ENCODE assay signal across 26 mouse cellular contexts in the genomic region with DNA sequence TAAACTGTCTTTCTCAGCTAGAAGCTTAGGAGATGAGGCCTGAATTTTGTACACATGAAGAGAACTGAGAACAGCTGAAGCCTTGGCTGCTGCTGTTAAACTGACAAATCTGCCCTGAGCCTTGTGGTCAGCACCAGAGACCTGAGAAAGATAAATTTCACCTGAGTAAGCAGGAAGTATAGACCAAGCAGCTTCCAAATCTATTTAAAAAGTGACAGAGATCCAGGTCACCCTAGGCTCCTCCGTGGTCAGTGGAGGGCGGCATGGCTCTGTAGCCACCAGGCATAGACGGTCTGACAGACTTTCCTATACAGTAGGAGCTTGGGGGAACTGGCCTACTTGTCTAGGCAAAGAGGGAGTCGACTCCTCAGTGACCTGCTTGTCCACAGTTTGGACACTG. TPM values are rescaled to one million over a fixed set of nuclear protein-coding genes. Genes with fewer than 3 reads are reported as not detected.
"Had no signal": no experiment of that assay in that cellular context is flagged by ENCODE, and none has a peak within 500 bp of the region (broad histone marks: within the 10 kb centered on the region; RNA-seq: fewer than 3 reads in every experiment).

No protein-coding gene starts in this region.

- DNase-seq: lung, adult 18-20 months; lung, postnatal 14 days; lung, postnatal 36 days; right cerebral cortex, postnatal 14 days; spleen, adult 18-20 months; thymus, adult 2 months; thymus, postnatal 25 days; thymus, postnatal 4 days had no signal

- H3K27me3 ChIP-seq: lung, embryonic 15.5 days; megakaryocyte, embryonic 14.5 days; midbrain, embryonic 13.5 days; midbrain, embryonic 15.5 days; neural tube, embryonic 12.5 days had no signal

- ATAC-seq: lung, postnatal 0 days; midbrain, embryonic 13.5 days; midbrain, embryonic 15.5 days had no signal

- H3K4me3 ChIP-seq: lung, embryonic 15.5 days; megakaryocyte, embryonic 14.5 days; midbrain, embryonic 13.5 days; midbrain, embryonic 15.5 days; neural tube, embryonic 12.5 days had no signal

- H3K4me1 ChIP-seq: lung, embryonic 15.5 days; midbrain, embryonic 13.5 days; midbrain, embryonic 15.5 days; neural tube, embryonic 12.5 days had no signal

- H3K9me3 ChIP-seq: lung, embryonic 15.5 days; megakaryocyte, embryonic 14.5 days; midbrain, embryonic 13.5 days; midbrain, embryonic 15.5 days; neural tube, embryonic 12.5 days had no signal

- H3K9ac ChIP-seq: lung, embryonic 15.5 days; midbrain, embryonic 13.5 days; midbrain, embryonic 15.5 days; neural tube, embryonic 12.5 days had no signal

- H3K4me2 ChIP-seq: lung, embryonic 15.5 days; midbrain, embryonic 11.5 days; midbrain, embryonic 13.5 days; midbrain, embryonic 15.5 days; neural tube, embryonic 12.5 days had no signal

- H3K27ac ChIP-seq: lung, embryonic 15.5 days; macrophage; midbrain, embryonic 13.5 days; midbrain, embryonic 15.5 days; neural tube, embryonic 12.5 days had no signal

RNA-seq across cellular contexts. Expression of a gene that starts 5.8 kb away (rescaled TPM):
- polyA plus RNA-seq: macrophage; small intestine, adult 2 months had no signal

RNA-seq across cellular contexts. Expression of a gene that starts 41.5 kb away (rescaled TPM):
- total RNA-seq: monocyte, adult 5-6 weeks; neutrophil, adult 5-6 weeks had no signal
- polyA plus RNA-seq: macrophage; small intestine, adult 2 months had no signal

RNA-seq across cellular contexts. Expression of a gene that starts 49.5 kb away (rescaled TPM):
- total RNA-seq: megakaryocyte progenitor cell, adult 5-6 weeks; midbrain, postnatal 0 days; monocyte, adult 5-6 weeks; neutrophil, adult 5-6 weeks had no signal
- polyA plus RNA-seq: liver, embryonic 16.5 days; lung, embryonic 15.5 days; lung, postnatal 0 days; macrophage; midbrain, embryonic 11.5 days; midbrain, embryonic 13.5 days; midbrain, embryonic 15.5 days; midbrain, postnatal 0 days; neural tube, embryonic 12.5 days; neural tube, embryonic 14.5 days; small intestine, adult 2 months; stomach, embryonic 14.5 days; stomach, embryonic 16.5 days; thymus, adult 2 months; urinary bladder, adult 2 months had no signal
